Mouse (Mus musculus): Measurements from ENCODE around the gene Ddr1. TPM values are rescaled to one million over a fixed set of nuclear protein-coding genes. Genes with fewer than 3 reads are reported as not detected.

Gene Ddr1
- polyA plus RNA-seq, 1 experiment = 91.2 TPM

- peak overlapping the region; percentile 52 for H3K27ac ChIP-seq (ENCODE audit: insufficient read depth, low read depth, low read length)
- H3K4me1 ChIP-seq (ENCODE audit: control insufficient read depth, insufficient read depth, low read length) = peaks cover 19% of the 10 kb centered on the region
- H3K27me3 ChIP-seq (replicated peaks; ENCODE audit: control insufficient read depth, insufficient read depth, low read length) = no peaks in the 10 kb centered on the region
- no peak for TF ChIP-seq POLR2A (IDR thresholded peaks at IDR 0.05; ENCODE audit: low read depth, low read length)
- TF ChIP-seq CTCF (conservative IDR thresholded peaks at IDR 0.05; ENCODE audit: insufficient read depth, insufficient read length, low read depth, low read length) = no peak
- WGBS = 5% methylated on average over 14 of the region's 14 CpGs
- H3K4me3 ChIP-seq (ENCODE audit: insufficient read depth, low read depth, low read length) = peak overlapping the region; percentile 19; the same call in 1 of the 2 replicates
- peak; percentile 68 for DNase-seq
- H3K36me3 ChIP-seq (ENCODE audit: control insufficient read depth, insufficient read depth, low read length) = no peaks in the 10 kb centered on the region
Observed at GRCm38 (mm10) chr17:35703751-35704271, 610 bp downstream of the Ddr1 start.

GRCm38 (mm10) chr17:35703065-35703464 is 1.4 kb downstream of the Ddr1 start:
- Histone ChIP-seq H3K4me3 (ENCODE audit: insufficient read depth, low read depth, low read length) (no peak overlapping the region), H3K36me3 (ENCODE audit: control insufficient read depth, insufficient read depth, low read length) (no peaks in the 10 kb centered on the region), H3K27me3 (replicated peaks; ENCODE audit: control insufficient read depth, insufficient read depth, low read length) (no peaks in the 10 kb centered on the region), H3K4me1 (ENCODE audit: control insufficient read depth, insufficient read depth, low read length) (peaks cover 23% of the 10 kb centered on the region), H3K27ac (ENCODE audit: insufficient read depth, low read depth, low read length) (no peak overlapping the region)
- DNase-seq = no peak
- 48% methylated on average over 2 of the region's 2 CpGs for WGBS
- TF ChIP-seq POLR2A (IDR thresholded peaks at IDR 0.05; ENCODE audit: low read depth, low read length) = no peak
- TF ChIP-seq CTCF (conservative IDR thresholded peaks at IDR 0.05; ENCODE audit: insufficient read depth, insufficient read length, low read depth, low read length) = no peak

GRCm38 (mm10) chr17:35702605-35703004 is 1.8 kb downstream of the Ddr1 start:
- Histone ChIP-seq H3K27me3 (replicated peaks; ENCODE audit: control insufficient read depth, insufficient read depth, low read length) (no peaks in the 10 kb centered on the region), H3K4me3 (ENCODE audit: insufficient read depth, low read depth, low read length) (no peak overlapping the region), H3K4me1 (ENCODE audit: control insufficient read depth, insufficient read depth, low read length) (peaks cover 25% of the 10 kb centered on the region), H3K36me3 (ENCODE audit: control insufficient read depth, insufficient read depth, low read length) (no peaks in the 10 kb centered on the region), H3K27ac (ENCODE audit: insufficient read depth, low read depth, low read length) (peak overlapping the region; percentile 95)
- no peak for TF ChIP-seq POLR2A (IDR thresholded peaks at IDR 0.05; ENCODE audit: low read depth, low read length)
- no peak for TF ChIP-seq CTCF (conservative IDR thresholded peaks at IDR 0.05; ENCODE audit: insufficient read depth, insufficient read length, low read depth, low read length)
- DNase-seq = no peak
- 35% methylated on average over 4 of the region's 4 CpGs for WGBS

- H3K4me3 ChIP-seq (ENCODE audit: insufficient read depth, low read depth, low read length) = peak overlapping the region; percentile 51
- TF ChIP-seq POLR2A (IDR thresholded peaks at IDR 0.05; ENCODE audit: low read depth, low read length) (no peak), CTCF (conservative IDR thresholded peaks at IDR 0.05; ENCODE audit: insufficient read depth, insufficient read length, low read depth, low read length) (no peak)
- DNase-seq = peak; percentile 91
- WGBS = 9% methylated on average over 16 of the region's 16 CpGs
- peak overlapping the region; percentile 95 for H3K27ac ChIP-seq (ENCODE audit: insufficient read depth, low read depth, low read length)
- H3K27me3 ChIP-seq (replicated peaks; ENCODE audit: control insufficient read depth, insufficient read depth, low read length) = no peaks in the 10 kb centered on the region
- H3K4me1 ChIP-seq (ENCODE audit: control insufficient read depth, insufficient read depth, low read length) = peaks cover 30% of the 10 kb centered on the region
- H3K36me3 ChIP-seq (ENCODE audit: control insufficient read depth, insufficient read depth, low read length) = no peaks in the 10 kb centered on the region
Observed at GRCm38 (mm10) chr17:35701978-35702461, 2.4 kb downstream of the Ddr1 start.

- WGBS = 3% methylated on average over 16 of the region's 16 CpGs
- Histone ChIP-seq H3K27ac (ENCODE audit: insufficient read depth, low read depth, low read length) (peak overlapping the region; percentile 83), H3K36me3 (ENCODE audit: control insufficient read depth, insufficient read depth, low read length) (no peaks in the 10 kb centered on the region), H3K4me1 (ENCODE audit: control insufficient read depth, insufficient read depth, low read length) (peaks cover 33% of the 10 kb centered on the region), H3K4me3 (ENCODE audit: insufficient read depth, low read depth, low read length) (peak overlapping the region; percentile 51), H3K27me3 (replicated peaks; ENCODE audit: control insufficient read depth, insufficient read depth, low read length) (no peaks in the 10 kb centered on the region)
- TF ChIP-seq POLR2A (IDR thresholded peaks at IDR 0.05; ENCODE audit: low read depth, low read length) (no peak), CTCF (conservative IDR thresholded peaks at IDR 0.05; ENCODE audit: insufficient read depth, insufficient read length, low read depth, low read length) (no peak)
- DNase-seq = peak; percentile 50
Observed at GRCm38 (mm10) chr17:35701203-35701977, 3.0 kb downstream of the Ddr1 start.

- DNase-seq = peak; percentile 92
- Histone ChIP-seq H3K27me3 (replicated peaks; ENCODE audit: control insufficient read depth, insufficient read depth, low read length) (no peaks in the 10 kb centered on the region), H3K4me1 (ENCODE audit: control insufficient read depth, insufficient read depth, low read length) (peaks cover 30% of the 10 kb centered on the region), H3K36me3 (ENCODE audit: control insufficient read depth, insufficient read depth, low read length) (no peaks in the 10 kb centered on the region; the same call in 1 of the 2 replicates), H3K4me3 (ENCODE audit: insufficient read depth, low read depth, low read length) (peak overlapping the region; percentile 51), H3K27ac (ENCODE audit: insufficient read depth, low read depth, low read length) (peak overlapping the region; percentile 87)
- TF ChIP-seq POLR2A (IDR thresholded peaks at IDR 0.05; ENCODE audit: low read depth, low read length) = no peak
- no peak for TF ChIP-seq CTCF (conservative IDR thresholded peaks at IDR 0.05; ENCODE audit: insufficient read depth, insufficient read length, low read depth, low read length)
- 1% methylated on average over 62 of the region's 66 CpGs for WGBS
Observed at GRCm38 (mm10) chr17:35700371-35700961, 4.0 kb downstream of the Ddr1 start.

- peak; percentile 3 for TF ChIP-seq POLR2A (IDR thresholded peaks at IDR 0.05; ENCODE audit: low read depth, low read length)
- no peak for TF ChIP-seq CTCF (conservative IDR thresholded peaks at IDR 0.05; ENCODE audit: insufficient read depth, insufficient read length, low read depth, low read length)
Observed at GRCm38 (mm10) chr17:35699919-35700318, 4.5 kb downstream of the Ddr1 start.

More at GRCm38 (mm10) chr17:35699919-35700318, 4.5 kb downstream of the Ddr1 start:
- Histone ChIP-seq H3K36me3 (ENCODE audit: control insufficient read depth, insufficient read depth, low read length) (no peaks in the 10 kb centered on the region; the same call in 1 of the 2 replicates), H3K4me3 (ENCODE audit: insufficient read depth, low read depth, low read length) (peak overlapping the region; percentile 51), H3K4me1 (ENCODE audit: control insufficient read depth, insufficient read depth, low read length) (peaks cover 30% of the 10 kb centered on the region), H3K27me3 (replicated peaks; ENCODE audit: control insufficient read depth, insufficient read depth, low read length) (no peaks in the 10 kb centered on the region), H3K27ac (ENCODE audit: insufficient read depth, low read depth, low read length) (peak overlapping the region; percentile 87)
- peak; percentile 95 for DNase-seq
- WGBS = 1% methylated on average over 19 of the region's 19 CpGs
